ENCODE assay signal across 8 mouse cellular contexts in genomic region chr3:87909874-87910273, GRCm38 (mm10). TPM values are rescaled to one million over a fixed set of nuclear protein-coding genes. Genes with fewer than 3 reads are reported as not detected.
A peak's percentile ranks its signal among the peaks of the same experiment; 100 is the strongest.
DNase-seq lines count a peak whose midpoint lies in the region; ATAC-seq and TF ChIP-seq lines count a peak whose summit lies in the region.

No protein-coding gene starts in this region.

- H3K27ac ChIP-seq in testis, adult 2 months (ENCODE audit: control insufficient read depth, insufficient read depth, low read depth, low read length): peak overlapping the region; percentile 34; the same call in 1 of the 2 replicates
- peak overlapping the region; percentile 84 for H3K27ac ChIP-seq in limb, embryonic 12.5 days
- H3K27ac ChIP-seq in neural tube, embryonic 12.5 days: peak overlapping the region; percentile 2; the same call in 1 of the 2 replicates

- no peak for ATAC-seq in limb, embryonic 12.5 days (ENCODE audit: insufficient number of reproducible peaks, insufficient read depth, low FRiP score, low TSS enrichment, low read depth)
- ATAC-seq in neural tube, embryonic 12.5 days (ENCODE audit: low FRiP score, low read depth): no peak
- ATAC-seq in inflammation-experienced regulatory T-cells, adult 6 months: no peak
- no peak for ATAC-seq in frontal cortex, adult (ENCODE audit: low TSS enrichment)

- WGBS in limb, embryonic 12.5 days: 2% methylated on average over 4 of the region's 4 CpGs
- 10% methylated on average over 4 of the region's 4 CpGs for WGBS in neural tube, embryonic 12.5 days

- H3K9me3 ChIP-seq in limb, embryonic 12.5 days: no peaks in the 10 kb centered on the region
- H3K9me3 ChIP-seq in neural tube, embryonic 12.5 days: no peaks in the 10 kb centered on the region

- no peak for TF ChIP-seq CTCF in testis, adult 2 months (IDR thresholded peaks at IDR 0.05; ENCODE audit: control insufficient read depth, insufficient read depth, insufficient replicate concordance, low read depth, low read length)

- H3K36me3 ChIP-seq in testis, adult 2 months (ENCODE audit: control insufficient read depth, insufficient read depth, low read length): peaks cover 1% of the 10 kb centered on the region; the same call in 1 of the 2 replicates
- peaks cover 20% of the 10 kb centered on the region for H3K36me3 ChIP-seq in limb, embryonic 12.5 days
- H3K36me3 ChIP-seq in neural tube, embryonic 12.5 days: peaks cover 18% of the 10 kb centered on the region

- H3K4me2 ChIP-seq in limb, embryonic 12.5 days: peak overlapping the region; percentile 94
- peak overlapping the region; percentile 68 for H3K4me2 ChIP-seq in neural tube, embryonic 12.5 days (replicated peaks)

- peak overlapping the region; percentile 26; the same call in 1 of the 2 replicates for H3K4me3 ChIP-seq in testis, adult 2 months (ENCODE audit: control insufficient read depth, low read depth, low read length)
- H3K4me3 ChIP-seq in limb, embryonic 12.5 days (replicated peaks): peak overlapping the region; percentile 38
- no peak overlapping the region for H3K4me3 ChIP-seq in neural tube, embryonic 12.5 days

- no peaks in the 10 kb centered on the region for H3K27me3 ChIP-seq in testis, adult 2 months (ENCODE audit: control insufficient read depth, insufficient read depth, low read length)
- H3K27me3 ChIP-seq in limb, embryonic 12.5 days: no peaks in the 10 kb centered on the region
- H3K27me3 ChIP-seq in neural tube, embryonic 12.5 days (replicated peaks): no peaks in the 10 kb centered on the region

- TF ChIP-seq POLR2A in testis, adult 2 months (IDR thresholded peaks at IDR 0.05; ENCODE audit: control insufficient read depth, low read depth, low read length): no peak

- H3K4me1 ChIP-seq in testis, adult 2 months (ENCODE audit: control insufficient read depth, insufficient read depth, low read length): peaks cover 23% of the 10 kb centered on the region
- H3K4me1 ChIP-seq in limb, embryonic 12.5 days (replicated peaks): peaks cover 39% of the 10 kb centered on the region
- H3K4me1 ChIP-seq in neural tube, embryonic 12.5 days: peaks cover 41% of the 10 kb centered on the region

- H3K9ac ChIP-seq in limb, embryonic 12.5 days (replicated peaks): peak overlapping the region; percentile 53; the same call in 1 of the 2 replicates
- 0 out of 2 replicates have a peak overlapping the region, but pooled peaks have one; percentile 46 for H3K9ac ChIP-seq in neural tube, embryonic 12.5 days

- peak; percentile 39 for DNase-seq in adrenal gland, postnatal 10 days
- DNase-seq in adrenal gland, adult 8-10 months: no peak
- DNase-seq in testis, postnatal 10 days (ENCODE audit: low spot score): no peak

RNA-seq across cellular contexts. Expression of gene Hdgf, which starts 3.8 kb away (rescaled TPM):
- 100 to 1,000 TPM; 161 to 162 TPM for total RNA-seq in adrenal gland, postnatal 10 days (2021)
- total RNA-seq in adrenal gland, adult 8-10 months (2022): 100 to 1,000 TPM; 163 to 180 (median 172) TPM
- polyA plus RNA-seq in testis, adult 2 months (2012; rRNA removed): 167 and 171 TPM in 2 replicates
- polyA plus RNA-seq in limb, embryonic 12.5 days (2016; fragmentation: Nextera tagmentation; extraction: Ambion mirVana): 286 and 294 TPM in 2 replicates
- polyA plus RNA-seq in neural tube, embryonic 12.5 days (2016; fragmentation: Nextera tagmentation; extraction: Ambion mirVana): 225 and 233 TPM in 2 replicates
- 10 to 100 TPM; 39.0 to 54.0 (median 41.4) TPM for polyA plus RNA-seq in inflammation-experienced regulatory T-cells, adult 6 months (2017; shearing (Covaris generic))

RNA-seq across cellular contexts. Expression of gene Mrpl24, which starts 9.4 kb away (rescaled TPM):
- 100 to 1,000 TPM; 104 to 123 TPM for total RNA-seq in adrenal gland, postnatal 10 days (2021)
- 100 to 1,000 TPM; 121 to 146 (median 131) TPM for total RNA-seq in adrenal gland, adult 8-10 months (2022)
- polyA plus RNA-seq in testis, adult 2 months (2012; rRNA removed): 79.1 and 96.3 TPM in 2 replicates
- polyA plus RNA-seq in limb, embryonic 12.5 days (2016; fragmentation: Nextera tagmentation; extraction: Ambion mirVana): 80.4 and 85.9 TPM in 2 replicates
- 78.4 and 81.7 TPM in 2 replicates for polyA plus RNA-seq in neural tube, embryonic 12.5 days (2016; fragmentation: Nextera tagmentation; extraction: Ambion mirVana)
- 100 to 1,000 TPM; 138 to 191 (median 188) TPM for polyA plus RNA-seq in inflammation-experienced regulatory T-cells, adult 6 months (2017; shearing (Covaris generic))

RNA-seq across cellular contexts. Expression of gene Isg20l2, which starts 20.2 kb away (rescaled TPM):
- 10 to 100 TPM; 22.9 to 24.3 TPM for total RNA-seq in adrenal gland, postnatal 10 days (2021)
- total RNA-seq in adrenal gland, adult 8-10 months (2022): 10 to 100 TPM; 17.9 to 20.0 (median 19.5) TPM
- 59.9 and 60.6 TPM in 2 replicates for polyA plus RNA-seq in testis, adult 2 months (2012; rRNA removed)
- polyA plus RNA-seq in limb, embryonic 12.5 days (2016; fragmentation: Nextera tagmentation; extraction: Ambion mirVana): 83.2 and 86.4 TPM in 2 replicates
- 60.7 and 64.1 TPM in 2 replicates for polyA plus RNA-seq in neural tube, embryonic 12.5 days (2016; fragmentation: Nextera tagmentation; extraction: Ambion mirVana)
- 10 to 100 TPM; 14.2 to 17.9 (median 16.4) TPM for polyA plus RNA-seq in inflammation-experienced regulatory T-cells, adult 6 months (2017; shearing (Covaris generic))

RNA-seq across cellular contexts. Expression of gene Rrnad1, which starts 20.6 kb away (rescaled TPM):
- 10 to 100 TPM; 12.4 to 16.3 TPM for total RNA-seq in adrenal gland, postnatal 10 days (2021)
- 10 to 100 TPM; 18.6 to 27.6 (median 21.9) TPM for total RNA-seq in adrenal gland, adult 8-10 months (2022)
- polyA plus RNA-seq in testis, adult 2 months (2012; rRNA removed): 22.2 and 24.4 TPM in 2 replicates
- 22.4 and 26.5 TPM in 2 replicates for polyA plus RNA-seq in limb, embryonic 12.5 days (2016; fragmentation: Nextera tagmentation; extraction: Ambion mirVana)
- polyA plus RNA-seq in neural tube, embryonic 12.5 days (2016; fragmentation: Nextera tagmentation; extraction: Ambion mirVana): 22.2 TPM in 2 replicates
- 10 to 100 TPM; 19.5 to 30.1 (median 28.6) TPM for polyA plus RNA-seq in inflammation-experienced regulatory T-cells, adult 6 months (2017; shearing (Covaris generic))

RNA-seq across cellular contexts. Expression of gene Prcc, which starts 24.5 kb away (rescaled TPM):
- total RNA-seq in adrenal gland, postnatal 10 days (2021): 10 to 100 TPM; 49.9 to 54.9 TPM
- 10 to 100 TPM; 47.5 to 49.4 (median 48.7) TPM for total RNA-seq in adrenal gland, adult 8-10 months (2022)
- 16.2 and 17.5 TPM in 2 replicates for polyA plus RNA-seq in testis, adult 2 months (2012; rRNA removed)
- polyA plus RNA-seq in limb, embryonic 12.5 days (2016; fragmentation: Nextera tagmentation; extraction: Ambion mirVana): 15.8 and 16.2 TPM in 2 replicates
- 14.3 and 15.4 TPM in 2 replicates for polyA plus RNA-seq in neural tube, embryonic 12.5 days (2016; fragmentation: Nextera tagmentation; extraction: Ambion mirVana)
- 1 to 10 TPM; 3.8 to 5.3 (median 4.2) TPM for polyA plus RNA-seq in inflammation-experienced regulatory T-cells, adult 6 months (2017; shearing (Covaris generic))

Comparison
In these comparisons a context has a peak if more than half of its experiments do, and no peak if none do; other contexts are left out.
1. H3K27ac ChIP-seq: peak in every context shown above with its lines; median percentile 84 in limb, embryonic 12.5 days; 34 in testis, adult 2 months; 2 in neural tube, embryonic 12.5 days.